Mouse (Mus musculus) spleen, adult 2 months (tissue): ENCODE measurements around the gene Defb46. TPM values are rescaled to one million over a fixed set of nuclear protein-coding genes. Genes with fewer than 3 reads are reported as not detected.

Source experiments
- DNase-seq, 2 experiments: peaks; one replicate each; pipeline versions ENCODE4 v3.0.0 to v3.0.0-alpha.2; 2012 to 2021; ENCODE audit warnings: low spot score in 2 of 2, low read depth in 1 of 2
- H3K27ac ChIP-seq: fragments of 200-500 bp; 2 replicates; pipeline ENCODE4 v1.5.1; 2012; ENCODE audit warnings: low read length, inconsistent platforms; ENCODE audit not compliant: insufficient read depth
- H3K27me3 ChIP-seq: fragments of 200-500 bp; 2 replicates; pipeline ENCODE4 v1.6.1; 2012; ENCODE audit warnings: mild to moderate bottlenecking, moderate library complexity, low read length, inconsistent platforms; ENCODE audit not compliant: control insufficient read depth, insufficient read depth
- H3K36me3 ChIP-seq: fragments of 200-500 bp; 2 replicates; pipeline ENCODE4 v1.6.1; 2012; ENCODE audit warnings: mild to moderate bottlenecking, low read length, inconsistent platforms; ENCODE audit not compliant: control insufficient read depth, insufficient read depth
- H3K4me1 ChIP-seq: fragments of 200-500 bp; 2 replicates; pipeline ENCODE4 v1.6.1; 2011; ENCODE audit warnings: inconsistent platforms; ENCODE audit not compliant: control insufficient read depth, insufficient read depth, insufficient read length
- H3K4me3 ChIP-seq: fragments of 200-500 bp; 2 replicates; pipeline ENCODE4 v1.5.1; 2011; ENCODE audit warnings: mild to moderate bottlenecking, inconsistent platforms; ENCODE audit not compliant: insufficient read depth, insufficient read length; ENCODE audit errors: extremely low read depth
- CTCF ChIP-seq: fragments of 200-500 bp; IDR thresholded peaks from 2 replicates; pipeline ENCODE4 v1.5.1; 2011; ENCODE audit warnings: mild to moderate bottlenecking, inconsistent platforms; ENCODE audit not compliant: insufficient read depth, insufficient read length, insufficient replicate concordance; ENCODE audit errors: extremely low read depth
- POLR2A ChIP-seq: fragments of 200-500 bp; IDR thresholded peaks from 2 replicates; pipeline ENCODE4 v1.6.1; 2011; ENCODE audit warnings: low read depth, low read length, inconsistent platforms
- WGBS: fragments of 180-500 bp; shearing (Covaris S2); methylation state at CpG from one replicate; pipeline ENCODE4 v1.1.7; 2018; 5-methylcytosine and 5-hydroxymethylcytosine counted together
- polyA plus RNA-seq: library from polyadenylated mRNA; depleted of rRNA; stranded (reverse); fragments of >200 nt; gene quantifications from 2 replicates; pipeline ENCODE4 v1.2.3, GENCODE M21; 2012; rRNA removed

The Defb46 gene
- not detected in 2 replicates for polyA plus RNA-seq

DNA sequence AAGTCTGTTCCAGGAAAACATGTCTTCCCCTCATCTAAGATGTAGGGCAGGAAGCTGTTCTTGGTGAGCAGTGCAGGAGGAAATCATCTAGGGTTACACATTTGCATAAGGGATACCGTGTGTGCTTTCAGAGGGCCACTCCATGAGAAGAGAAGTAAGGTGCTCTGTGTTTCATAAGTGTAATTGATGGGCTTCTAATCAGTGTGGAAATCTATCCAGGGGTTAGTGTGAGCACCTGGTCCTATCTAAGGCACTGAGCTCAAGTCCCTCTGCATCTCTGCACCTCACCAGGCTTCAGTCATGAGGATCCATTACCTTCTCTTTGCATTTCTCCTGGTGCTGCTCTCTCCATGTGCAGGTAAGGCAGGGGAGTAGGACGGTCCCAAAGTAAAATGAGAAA is at the start of gene Defb46:
Defb46 (plus strand) TSS at position 301 of the 400 bp plus-strand sequence.
- Histone ChIP-seq H3K27me3 (no peaks in the 10 kb centered on the region), H3K36me3 (no peaks in the 10 kb centered on the region), H3K27ac (no peak within 1 kb of the TSS), H3K4me3 (no peak within 1 kb of the TSS), H3K4me1 (no peaks in the 10 kb centered on the region)
- TF ChIP-seq POLR2A (no peak), CTCF (no peak)
- DNase-seq = no peak
- WGBS = 68% methylated on average over 2 of the region's 2 CpGs

DNA sequence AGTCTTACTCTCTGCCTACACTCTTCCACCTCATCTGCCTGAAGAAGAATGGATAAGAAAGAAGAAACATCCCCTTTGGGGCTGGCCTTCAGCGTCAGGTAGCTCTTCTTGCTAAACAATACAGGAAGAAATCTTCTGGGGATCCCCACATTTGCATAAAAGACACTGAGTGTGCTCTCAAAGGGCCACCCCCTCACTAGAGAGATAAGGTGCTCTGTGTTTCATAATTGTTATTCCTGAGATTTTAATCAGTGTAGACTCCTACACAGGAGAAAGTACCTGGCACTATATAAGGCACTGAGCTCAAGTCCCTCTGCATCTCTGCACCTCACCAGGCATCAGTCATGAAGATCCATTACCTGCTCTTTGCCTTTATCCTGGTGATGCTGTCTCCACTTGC is 14.6 kb upstream of the Defb46 start, which contains the start of gene Defb6:
Defb6 (plus strand) TSS at position 318 of the 400 bp plus-strand sequence.
- TF ChIP-seq POLR2A (no peak), CTCF (no peak)
- no peaks in the 10 kb centered on the region for H3K27me3 ChIP-seq
- 68% methylated on average over 1 of the region's 1 CpGs for WGBS

GRCm38 (mm10) chr8:19238101-19238500 is 1.6 kb upstream of the Defb46 start:
- Histone ChIP-seq H3K4me3 (no peak overlapping the region), H3K27me3 (no peaks in the 10 kb centered on the region), H3K4me1 (no peaks in the 10 kb centered on the region), H3K36me3 (no peaks in the 10 kb centered on the region), H3K27ac (no peak overlapping the region)
- WGBS = 74% methylated on average over 1 of the region's 1 CpGs
- DNase-seq = no peak
- TF ChIP-seq POLR2A = no peak
- no peak for TF ChIP-seq CTCF

More for the DNA sequence above, 14.6 kb upstream of the Defb46 start, which contains the start of gene Defb6:
- Histone ChIP-seq H3K4me3 (no peak within 1 kb of the TSS), H3K36me3 (no peaks in the 10 kb centered on the region), H3K4me1 (no peaks in the 10 kb centered on the region), H3K27ac (no peak within 1 kb of the TSS)
- no peak for DNase-seq

DNA sequence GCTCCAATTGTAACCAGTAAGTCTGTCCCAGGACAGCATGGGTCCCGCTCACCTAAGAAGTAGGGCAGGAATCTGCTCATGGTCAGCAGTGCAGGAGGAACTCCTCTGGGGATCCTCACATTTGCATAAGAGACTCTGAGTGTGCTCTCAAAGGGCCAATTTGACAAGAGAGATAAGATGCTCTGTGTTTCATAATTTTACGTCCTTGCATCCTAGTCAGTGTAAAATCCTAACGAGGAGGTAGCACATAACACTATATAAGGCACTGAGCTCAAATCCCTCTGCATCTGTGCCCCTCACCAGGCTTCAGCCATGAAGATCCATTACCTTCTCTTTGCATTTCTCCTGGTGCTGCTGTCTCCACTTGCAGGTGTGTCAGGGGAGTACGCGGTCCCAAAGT is 7.6 kb downstream of the Defb46 start, which contains the start of gene Defb5:
Defb5 (plus strand) TSS at position 301 of the 400 bp plus-strand sequence.
- Histone ChIP-seq H3K4me3 (no peak within 1 kb of the TSS), H3K27me3 (no peaks in the 10 kb centered on the region), H3K4me1 (no peaks in the 10 kb centered on the region), H3K27ac (no peak within 1 kb of the TSS), H3K36me3 (no peaks in the 10 kb centered on the region)
- DNase-seq = no peak
- WGBS = 93% methylated on average over 5 of the region's 5 CpGs
- TF ChIP-seq CTCF = no peak
- TF ChIP-seq POLR2A = no peak

DNA sequence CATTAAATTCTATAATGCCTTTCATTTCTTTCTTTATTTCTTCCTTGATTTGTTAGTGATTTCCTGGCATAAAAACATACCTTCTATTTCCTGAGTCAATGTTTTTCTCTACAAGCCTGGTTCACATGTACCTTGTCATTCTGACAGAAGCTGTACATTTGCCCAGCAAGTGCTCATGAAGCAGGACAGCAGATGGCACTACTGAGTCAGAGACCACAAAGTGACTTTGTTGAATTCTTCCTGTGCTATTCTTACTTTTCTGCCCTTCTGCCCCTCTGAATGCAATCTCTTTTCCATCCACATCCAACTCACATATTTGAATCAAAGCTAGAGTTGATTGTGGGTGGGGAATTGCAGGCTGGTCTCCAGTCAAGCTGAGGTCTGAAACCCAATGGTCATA is 18.4 kb downstream of the Defb46 start:
- H3K27ac ChIP-seq = no peak overlapping the region
- H3K27me3 ChIP-seq = no peaks in the 10 kb centered on the region
- H3K4me3 ChIP-seq = no peak overlapping the region
- TF ChIP-seq CTCF = no peak
- TF ChIP-seq POLR2A = no peak
- DNase-seq = no peak
- no peaks in the 10 kb centered on the region for H3K36me3 ChIP-seq
- H3K4me1 ChIP-seq = no peaks in the 10 kb centered on the region

GRCm38 (mm10) chr8:19259667-19260066 is 20.0 kb downstream of the Defb46 start:
- H3K4me1 ChIP-seq = no peaks in the 10 kb centered on the region
- no peak overlapping the region for H3K4me3 ChIP-seq
- no peaks in the 10 kb centered on the region for H3K27me3 ChIP-seq
- no peak overlapping the region for H3K27ac ChIP-seq
- H3K36me3 ChIP-seq = no peaks in the 10 kb centered on the region
- 38% methylated on average over 3 of the region's 3 CpGs for WGBS
- no peak for TF ChIP-seq CTCF
- no peak for TF ChIP-seq POLR2A
- DNase-seq = no peak

Other genes starting within 250 kb of the Defb46 start
- gene Defb37, start 248.9 kb upstream of the Defb46 start, polyA plus RNA-seq = not detected in 2 replicates
- gene Defb38, start 213.3 kb upstream of the Defb46 start, polyA plus RNA-seq = not detected in 2 replicates
- gene Defb39, start 175.1 kb upstream of the Defb46 start, polyA plus RNA-seq = not detected in 2 replicates
- gene Defb12, start 125.1 kb upstream of the Defb46 start, polyA plus RNA-seq = not detected in 2 replicates
- gene Defb34, start 116.2 kb upstream of the Defb46 start, polyA plus RNA-seq = not detected in 2 replicates
- gene Gm45826, start 99.1 kb upstream of the Defb46 start, polyA plus RNA-seq = not detected in 2 replicates
- not detected in 2 replicates for gene Defb14, start 45.6 kb upstream of the Defb46 start, polyA plus RNA-seq
- gene Defb4, start 41.2 kb upstream of the Defb46 start, polyA plus RNA-seq = not detected in 2 replicates
- gene Defb6, start 14.4 kb upstream of the Defb46 start, polyA plus RNA-seq = not detected in 2 replicates
- not detected in 2 replicates for gene Defb5, start 7.7 kb downstream of the Defb46 start, polyA plus RNA-seq
- not detected in 2 replicates for gene Defb3, start 53.4 kb downstream of the Defb46 start, polyA plus RNA-seq
- not detected in 2 replicates for gene Defb8, start 207.7 kb downstream of the Defb46 start, polyA plus RNA-seq